Mouse (Mus musculus) kidney, adult 11 months (tissue): ENCODE results near the gene Cfap161.

ENCODE experiments used
- DNase-seq: peaks from one replicate; pipeline ENCODE4 v3.0.0; 2022

The Cfap161 gene

GRCm38 (mm10) chr7:83738623-83739462 is 55.8 kb downstream of the Cfap161 start:
- DNase-seq: no peak

GRCm38 (mm10) chr7:83737914-83738490 is 56.7 kb downstream of the Cfap161 start:
- DNase-seq: no peak

GRCm38 (mm10) chr7:83736341-83737115 is 58.2 kb downstream of the Cfap161 start:
- DNase-seq: no peak

- DNase-seq: no peak
These were observed 59.4 kb downstream of the Cfap161 start for GRCm38 (mm10) chr7:83735108-83735781.

GRCm38 (mm10) chr7:83734671-83735082 is 60.0 kb downstream of the Cfap161 start:
- DNase-seq: no peak

GRCm38 (mm10) chr7:83734246-83734645 is 60.4 kb downstream of the Cfap161 start:
- DNase-seq: no peak

GRCm38 (mm10) chr7:83732781-83733180 is 61.9 kb downstream of the Cfap161 start:
- no peak for DNase-seq

- no peak for DNase-seq
These were observed 62.6 kb downstream of the Cfap161 start for GRCm38 (mm10) chr7:83731961-83732666.

- DNase-seq: no peak
These were observed 63.4 kb downstream of the Cfap161 start for GRCm38 (mm10) chr7:83731297-83731696.

GRCm38 (mm10) chr7:83726936-83727632 is 67.6 kb downstream of the Cfap161 start:
- no peak for DNase-seq

- DNase-seq: no peak
These were observed 68.9 kb downstream of the Cfap161 start for GRCm38 (mm10) chr7:83725801-83726200.

- no peak for DNase-seq
These were observed 70.1 kb downstream of the Cfap161 start for GRCm38 (mm10) chr7:83724541-83724940.
